Mouse (Mus musculus) erythroblast, embryonic 14.5 days (primary cell): ENCODE measurements around the gene Oaf.

Experiments used
- GATA1 ChIP-seq: IDR thresholded peaks from 2 replicates; pipeline ENCODE4 v1.6.1; 2012; ENCODE audit warnings: low read length, inconsistent platforms, mixed read lengths
- TAL1 ChIP-seq: IDR thresholded peaks from 3 replicates; pipeline ENCODE4 v1.6.1; 2012; ENCODE audit warnings: low read length, inconsistent platforms, mixed read lengths

DNA sequence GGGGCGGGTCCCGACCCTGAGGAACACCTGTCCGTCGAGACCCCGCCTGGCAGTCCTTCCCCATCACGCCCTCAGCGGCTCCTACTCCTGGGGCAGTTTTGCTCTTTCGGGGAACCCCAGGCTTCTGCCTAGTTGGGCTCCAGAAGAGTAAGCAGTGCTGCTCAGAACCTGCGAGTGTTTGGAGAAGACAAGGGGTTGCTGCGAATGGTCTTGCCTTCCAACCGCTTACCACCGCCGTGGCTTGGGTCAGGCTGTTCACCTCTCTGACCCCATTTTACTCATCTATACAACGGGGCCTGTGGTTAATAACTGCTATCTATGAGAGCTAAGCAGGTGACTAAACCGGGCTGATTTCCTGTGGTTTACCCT is 33.7 kb downstream of the Oaf start:
- TF ChIP-seq TAL1 (no peak), GATA1 (no peak)
